Mouse (Mus musculus): Measurements from ENCODE around the gene Rhoj.
"Not testable (repeated sequence)": the region's sequence is repeated elsewhere in the genome, so short reads cannot be mapped to it uniquely, and the experiment has no call there.

Gene Rhoj

GRCm38 (mm10) chr12:75307961-75308951 lies at the start of gene Rhoj:
Gene Rhoj, plus strand, starts transcription at chr12:75308322.
- no peak for DNase-seq

GRCm38 (mm10) chr12:75271726-75272125 lies 36.4 kb upstream of the Rhoj start:
- no peak for DNase-seq

- no peak for DNase-seq
Observed at GRCm38 (mm10) chr12:75275730-75276129, 32.4 kb upstream of the Rhoj start.

- DNase-seq = no peak
Observed at GRCm38 (mm10) chr12:75277425-75277824, 30.7 kb upstream of the Rhoj start.

DNA sequence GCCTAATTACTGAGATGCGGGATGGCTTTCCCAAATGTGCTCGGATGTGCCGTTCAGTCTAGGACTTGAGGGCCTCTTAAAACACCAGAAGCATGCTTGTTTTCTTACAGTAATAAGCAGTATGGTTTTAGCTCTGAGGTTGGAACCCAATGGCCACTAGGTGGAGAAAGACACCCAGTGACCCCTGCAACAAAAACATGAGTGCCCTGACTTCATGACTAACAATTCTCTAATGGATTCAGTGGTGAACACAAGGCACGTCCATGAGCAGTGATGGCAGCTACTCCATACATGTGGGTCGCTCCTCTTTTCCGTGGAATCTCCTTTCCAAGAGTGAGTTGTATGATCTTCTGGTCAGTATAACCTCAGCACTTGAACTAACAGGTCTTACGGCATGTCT lies 27.6 kb upstream of the Rhoj start:
- no peak for DNase-seq

- DNase-seq = peak in 1 of 2 experiments; percentile 3
Observed at GRCm38 (mm10) chr12:75283226-75283625, 24.9 kb upstream of the Rhoj start.

GRCm38 (mm10) chr12:75286166-75286565 lies 22.0 kb upstream of the Rhoj start:
- no peak for DNase-seq

DNA sequence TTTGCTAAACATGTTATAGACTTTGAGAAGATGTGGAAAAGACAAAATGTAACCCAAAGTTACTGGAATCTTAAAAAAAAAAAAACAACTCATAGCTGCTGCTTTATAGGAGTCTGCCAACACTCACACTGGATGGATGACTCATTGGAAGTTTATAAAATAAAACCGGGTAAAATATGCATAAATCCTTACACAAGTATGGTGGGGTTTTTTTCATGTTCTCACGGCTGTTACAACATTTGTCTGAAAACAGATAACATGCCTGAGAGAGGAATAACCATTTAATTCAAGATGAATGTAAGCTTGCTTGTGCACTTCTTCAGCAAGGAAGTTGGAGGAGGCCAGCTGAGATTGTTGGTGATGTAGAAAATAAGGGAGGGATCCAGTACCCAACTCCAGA lies 17.6 kb upstream of the Rhoj start:
- DNase-seq = no peak

- DNase-seq = no peak
Observed at GRCm38 (mm10) chr12:75291556-75291955, 16.6 kb upstream of the Rhoj start.

- DNase-seq = no peak
Observed at GRCm38 (mm10) chr12:75292939-75293338, 15.2 kb upstream of the Rhoj start.

DNA sequence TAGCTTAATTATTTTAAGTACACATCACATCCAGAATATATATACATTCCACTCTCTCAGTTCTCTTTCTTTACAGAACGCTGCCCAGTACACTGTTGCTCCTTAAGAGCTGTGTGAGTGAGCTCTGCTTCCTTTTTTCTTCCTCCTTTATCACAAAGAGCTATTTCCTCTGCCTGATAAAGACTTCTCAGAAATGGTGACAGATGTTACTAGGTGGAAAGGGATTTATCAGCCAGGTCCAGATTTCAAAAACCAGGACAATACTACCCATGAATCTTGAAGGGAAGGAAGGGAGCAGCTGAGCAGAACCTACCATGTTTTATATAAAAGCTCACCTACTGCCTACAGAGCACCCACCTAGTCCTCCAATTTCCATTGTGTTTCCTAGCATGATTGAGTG lies 8.3 kb upstream of the Rhoj start:
- DNase-seq = no peak

DNA sequence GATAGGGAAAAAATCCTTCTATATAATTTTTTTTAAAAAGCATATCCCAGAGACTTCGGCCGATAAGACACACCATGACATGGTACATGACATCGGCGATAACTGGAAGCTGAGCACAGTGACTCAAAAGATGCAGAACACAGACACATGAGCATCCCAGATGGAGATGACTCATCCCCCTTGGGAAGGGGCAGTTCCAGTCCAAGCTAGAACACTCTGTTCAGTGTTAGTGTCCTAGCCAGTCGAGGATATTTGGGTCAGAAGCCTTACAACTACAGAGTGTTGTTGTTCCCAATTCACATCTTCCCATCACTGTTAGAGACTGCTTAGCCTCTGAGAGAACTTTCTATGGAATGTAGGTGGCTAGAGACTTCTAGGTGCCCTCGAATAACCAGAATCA lies 4.0 kb upstream of the Rhoj start:
- no peak for DNase-seq

- DNase-seq = no peak
Observed at GRCm38 (mm10) chr12:75309756-75310155, 1.6 kb downstream of the Rhoj start.

DNA sequence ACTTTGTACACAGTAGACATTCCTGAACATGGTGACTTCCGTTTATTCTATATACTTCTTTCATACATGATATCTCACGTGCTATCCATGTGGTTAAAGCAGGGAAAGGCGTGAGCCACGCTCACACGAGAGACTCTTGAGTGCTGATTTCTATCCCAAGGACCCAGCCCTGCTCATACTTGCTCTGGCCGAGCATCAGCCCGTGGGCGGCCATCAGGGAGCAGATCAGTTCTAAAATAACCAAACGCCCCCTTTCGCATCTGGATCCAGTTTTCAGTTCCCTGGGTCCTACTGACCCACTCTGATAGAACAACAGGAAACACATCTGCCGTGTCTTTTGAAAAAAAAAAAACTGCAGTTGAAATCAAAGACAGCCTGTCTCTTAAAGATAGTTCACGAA lies 2.6 kb downstream of the Rhoj start:
- DNase-seq = no peak

- no peak for DNase-seq
Observed at GRCm38 (mm10) chr12:75311879-75312278, 3.8 kb downstream of the Rhoj start.

GRCm38 (mm10) chr12:75313992-75314391 lies 5.9 kb downstream of the Rhoj start:
- DNase-seq = no peak

GRCm38 (mm10) chr12:75315851-75316250 lies 7.7 kb downstream of the Rhoj start:
- DNase-seq = no peak

DNA sequence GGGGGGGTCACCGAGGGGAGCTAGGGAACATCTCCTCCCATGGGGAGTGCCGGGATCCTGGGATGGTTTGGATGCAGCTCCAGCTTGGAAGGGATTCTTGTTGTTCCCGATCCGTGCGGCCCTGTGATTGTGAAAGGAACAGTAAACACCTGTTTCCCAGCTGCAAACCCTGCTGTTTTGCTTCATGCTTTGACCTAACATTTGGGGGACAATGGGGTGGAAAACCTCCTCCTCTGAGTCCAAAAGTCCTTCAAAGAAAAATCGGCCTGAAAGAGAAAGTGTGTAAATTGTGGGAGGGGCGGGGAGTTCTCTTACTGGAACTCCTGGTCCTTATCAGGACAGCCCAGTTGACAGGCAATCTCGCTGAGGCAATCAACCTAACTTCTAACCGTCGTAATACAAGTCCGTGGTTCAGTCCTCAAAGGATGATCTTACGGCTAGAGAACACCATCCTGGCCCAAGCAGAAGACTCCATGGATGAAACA lies 12.4 kb downstream of the Rhoj start:
- DNase-seq = no peak

GRCm38 (mm10) chr12:75321189-75321588 lies 13.1 kb downstream of the Rhoj start:
- no peak for DNase-seq

- no peak for DNase-seq
Observed at GRCm38 (mm10) chr12:75329188-75329587, 21.1 kb downstream of the Rhoj start.

DNA sequence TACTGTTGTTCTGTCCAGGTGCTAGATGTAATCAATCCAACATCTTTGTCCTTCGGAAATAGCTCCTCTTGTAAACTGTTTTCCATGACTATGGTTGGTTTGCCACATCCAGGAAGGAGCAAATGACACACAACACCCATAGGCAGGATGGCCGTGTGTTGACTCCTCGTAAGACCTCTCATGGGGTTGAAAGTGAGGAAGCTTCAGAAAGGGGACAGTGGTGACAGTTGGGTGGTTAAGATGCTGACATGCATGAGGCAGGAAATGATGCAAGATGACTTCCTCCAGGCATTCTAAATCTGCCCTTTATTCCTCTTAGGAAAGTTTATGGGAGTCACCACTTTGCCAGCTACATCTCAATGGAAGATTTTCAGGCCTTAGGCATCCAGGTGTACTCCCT lies 31.8 kb downstream of the Rhoj start:
- no peak for DNase-seq

DNA sequence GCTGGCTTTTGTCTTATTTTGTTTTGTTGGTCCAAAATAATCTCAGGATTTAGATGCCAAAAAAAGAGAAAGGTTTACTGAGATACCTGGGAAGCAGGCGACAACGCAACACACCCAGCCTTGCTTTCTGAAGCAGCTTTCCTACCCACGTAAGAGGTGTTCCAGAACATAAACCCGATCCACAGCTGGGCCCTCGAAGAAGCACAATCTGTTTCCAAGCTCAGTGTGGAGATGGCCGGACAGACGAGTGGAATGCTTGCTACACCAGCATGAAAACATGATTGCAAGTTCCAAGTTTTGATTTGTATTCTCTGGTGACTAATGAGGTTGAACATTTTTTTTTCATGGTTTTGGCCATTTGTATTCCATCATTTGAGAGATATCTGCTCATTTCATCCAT lies 32.2 kb downstream of the Rhoj start:
- no peak for DNase-seq

- DNase-seq = no peak
Observed at GRCm38 (mm10) chr12:75348551-75348950, 40.4 kb downstream of the Rhoj start.

- not testable (repeated sequence) for DNase-seq
Observed at GRCm38 (mm10) chr12:75349537-75349936, 41.4 kb downstream of the Rhoj start.

DNA sequence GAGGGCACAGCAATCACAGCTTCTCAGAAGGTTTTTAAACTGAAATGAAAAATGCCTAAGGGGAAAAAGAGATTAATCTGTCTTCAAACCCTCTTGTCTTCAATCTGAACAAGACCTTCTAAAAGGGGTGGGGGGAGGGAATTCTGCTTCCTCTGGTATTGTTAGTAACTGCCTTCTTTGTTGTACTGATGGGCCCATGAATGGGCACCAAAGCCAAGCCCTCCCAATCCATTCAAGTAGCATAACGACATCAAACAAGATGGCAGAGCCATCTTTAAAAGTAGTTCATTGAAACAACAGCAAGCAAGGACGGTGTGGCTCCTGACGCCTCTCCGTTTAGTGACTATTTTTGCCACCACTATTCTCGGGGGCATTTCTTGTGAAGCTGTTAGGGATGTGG lies 42.6 kb downstream of the Rhoj start:
- DNase-seq = no peak

All from B cell, adult 2 months (primary cell).